Mouse (Mus musculus) left cerebral cortex, adult 8-10 months (tissue): ENCODE results near the gene Pdk2. TPM values are rescaled to one million over a fixed set of nuclear protein-coding genes. Genes with fewer than 3 reads are reported as not detected.

ENCODE experiments used
- DNase-seq, 2 experiments: peaks; one replicate each; pipeline ENCODE4 v3.0.0; 2022; ENCODE audit warnings: low spot score in 2 of 2
- total RNA-seq, 4 experiments: library from RNA; stranded (reverse); gene quantifications; 2 replicates each; pipeline ENCODE4 v1.2.4; 2022

The Pdk2 gene
- total RNA-seq, 4 experiments from 2014 or later: 112 to 125 (median 120) TPM

- DNase-seq: no peak
These were observed 29.3 kb upstream of the Pdk2 start for GRCm38 (mm10) chr11:95070140-95071107.

- DNase-seq: no peak
These were observed 28.2 kb upstream of the Pdk2 start for GRCm38 (mm10) chr11:95069226-95069957.

- no peak for DNase-seq
These were observed 15.8 kb upstream of the Pdk2 start for GRCm38 (mm10) chr11:95056768-95057501.

GRCm38 (mm10) chr11:95053062-95053461, 11.9 kb upstream of the Pdk2 start:
- no peak for DNase-seq

- DNase-seq: no peak
These were observed 6.0 kb upstream of the Pdk2 start for GRCm38 (mm10) chr11:95046980-95047680.

GRCm38 (mm10) chr11:95044185-95044870, 3.2 kb upstream of the Pdk2 start:
- no peak for DNase-seq

GRCm38 (mm10) chr11:95043608-95044007, 2.5 kb upstream of the Pdk2 start:
- no peak for DNase-seq

- no peak for DNase-seq
These were observed 1.9 kb upstream of the Pdk2 start for GRCm38 (mm10) chr11:95043060-95043459.

GRCm38 (mm10) chr11:95042096-95042495, 942 bp upstream of the Pdk2 start:
- DNase-seq: peak; percentile 75 to 76

GRCm38 (mm10) chr11:95040491-95041138, 539 bp downstream of the Pdk2 start:
- peak in 1 of 2 experiments; percentile 67 for DNase-seq

GRCm38 (mm10) chr11:95039766-95040165, 1.4 kb downstream of the Pdk2 start:
- DNase-seq: no peak

GRCm38 (mm10) chr11:95038818-95039655, 2.1 kb downstream of the Pdk2 start:
- DNase-seq: no peak

- no peak for DNase-seq
These were observed 2.9 kb downstream of the Pdk2 start for GRCm38 (mm10) chr11:95038156-95038817.

- DNase-seq: no peak
These were observed 3.8 kb downstream of the Pdk2 start for GRCm38 (mm10) chr11:95037306-95037705.

GRCm38 (mm10) chr11:95036521-95036920, 4.6 kb downstream of the Pdk2 start:
- DNase-seq: no peak

- DNase-seq: peak in 1 of 2 experiments; percentile 78
These were observed 6.3 kb downstream of the Pdk2 start for GRCm38 (mm10) chr11:95034902-95035301.

GRCm38 (mm10) chr11:95033617-95034016, 7.5 kb downstream of the Pdk2 start:
- no peak for DNase-seq

GRCm38 (mm10) chr11:95032945-95033344, 8.2 kb downstream of the Pdk2 start:
- DNase-seq: no peak
